Mouse (Mus musculus): ENCODE data around the gene Batf2. TPM values are rescaled to one million over a fixed set of nuclear protein-coding genes. Genes with fewer than 3 reads are reported as not detected.

The Batf2 gene
- 0.14 TPM in 1 of 2 replicates, not detected in the other for polyA plus RNA-seq (2016; fragmentation: Nextera tagmentation; extraction: Ambion mirVana)

- Histone ChIP-seq H3K36me3 (peaks cover 16% of the 10 kb centered on the region), H3K27me3 (replicated peaks) (no peaks in the 10 kb centered on the region), H3K4me1 (replicated peaks) (peaks cover 12% of the 10 kb centered on the region; the same call in 1 of the 2 replicates), H3K27ac (ENCODE audit: poor library complexity, severe bottlenecking) (peak within 1 kb of the TSS; percentile 91), H3K9ac (peak within 1 kb of the TSS; percentile 80), H3K4me2 (peak within 1 kb of the TSS; percentile 80), H3K4me3 (peak within 1 kb of the TSS; percentile 74), H3K9me3 (replicated peaks) (peaks cover 5% of the 10 kb centered on the region; the same call in 1 of the 2 replicates)
- ATAC-seq (ENCODE audit: insufficient number of reproducible peaks, low FRiP score) = peak; percentile 95
- under 1% methylated on average over 68 of the region's 68 CpGs for WGBS
These were observed at the start of gene Batf2 for GRCm38 (mm10) chr19:6140678-6141393. TSS of gene Batf2 (plus strand) at chr19:6140983.

- Histone ChIP-seq H3K4me1 (replicated peaks) (no peaks in the 10 kb centered on the region), H3K36me3 (peaks cover 66% of the 10 kb centered on the region), H3K27ac (ENCODE audit: poor library complexity, severe bottlenecking) (no peak within 1 kb of the TSS), H3K4me2 (no peak within 1 kb of the TSS), H3K4me3 (no peak within 1 kb of the TSS), H3K27me3 (replicated peaks) (no peaks in the 10 kb centered on the region), H3K9me3 (replicated peaks) (no peaks in the 10 kb centered on the region), H3K9ac (no peak within 1 kb of the TSS; the same call in 1 of the 2 replicates)
- WGBS = 90% methylated on average over 7 of the region's 7 CpGs
- no peak for ATAC-seq (ENCODE audit: insufficient number of reproducible peaks, low FRiP score)
These were observed 46.7 kb upstream of the Batf2 start, which contains the start of gene AC131692.1 for GRCm38 (mm10) chr19:6094119-6094518. TSS of gene AC131692.1 (plus strand) at chr19:6094419.

- no peak overlapping the region for H3K27ac ChIP-seq (ENCODE audit: poor library complexity, severe bottlenecking)
- H3K4me1 ChIP-seq (replicated peaks) = no peaks in the 10 kb centered on the region
- H3K36me3 ChIP-seq = peaks cover 34% of the 10 kb centered on the region
- 81% methylated on average over 3 of the region's 3 CpGs for WGBS
- no peak for ATAC-seq (ENCODE audit: insufficient number of reproducible peaks, low FRiP score)
- no peaks in the 10 kb centered on the region for H3K27me3 ChIP-seq (replicated peaks)
- no peak overlapping the region for H3K4me3 ChIP-seq
- H3K9ac ChIP-seq = no peak overlapping the region
- no peak overlapping the region for H3K4me2 ChIP-seq
- H3K9me3 ChIP-seq (replicated peaks) = no peaks in the 10 kb centered on the region
These were observed 42.9 kb upstream of the Batf2 start for GRCm38 (mm10) chr19:6097847-6098246.

- Histone ChIP-seq H3K27me3 (replicated peaks) (no peaks in the 10 kb centered on the region), H3K4me2 (no peak overlapping the region), H3K27ac (ENCODE audit: poor library complexity, severe bottlenecking) (no peak overlapping the region), H3K9ac (no peak overlapping the region), H3K4me3 (no peak overlapping the region), H3K4me1 (replicated peaks) (no peaks in the 10 kb centered on the region), H3K9me3 (replicated peaks) (no peaks in the 10 kb centered on the region), H3K36me3 (peaks cover 10% of the 10 kb centered on the region)
- no peak for ATAC-seq (ENCODE audit: insufficient number of reproducible peaks, low FRiP score)
- WGBS = 77% methylated on average over 6 of the region's 6 CpGs
These were observed 39.6 kb upstream of the Batf2 start for GRCm38 (mm10) chr19:6101186-6101585.

GRCm38 (mm10) chr19:6102169-6102853, 38.5 kb upstream of the Batf2 start:
- Histone ChIP-seq H3K4me2 (no peak overlapping the region), H3K4me1 (replicated peaks) (no peaks in the 10 kb centered on the region), H3K9me3 (replicated peaks) (no peaks in the 10 kb centered on the region), H3K9ac (no peak overlapping the region), H3K4me3 (no peak overlapping the region), H3K27me3 (replicated peaks) (no peaks in the 10 kb centered on the region), H3K27ac (ENCODE audit: poor library complexity, severe bottlenecking) (no peak overlapping the region), H3K36me3 (peaks cover 10% of the 10 kb centered on the region)
- WGBS = 78% methylated on average over 6 of the region's 6 CpGs
- ATAC-seq (ENCODE audit: insufficient number of reproducible peaks, low FRiP score) = no peak; the same call in 1 of the 2 replicates

- no peak for ATAC-seq (ENCODE audit: insufficient number of reproducible peaks, low FRiP score)
- H3K4me1 ChIP-seq (replicated peaks) = no peaks in the 10 kb centered on the region
- no peaks in the 10 kb centered on the region for H3K9me3 ChIP-seq (replicated peaks)
- H3K4me3 ChIP-seq = no peak overlapping the region
- H3K4me2 ChIP-seq = no peak overlapping the region
- peaks cover 4% of the 10 kb centered on the region; the same call in 1 of the 2 replicates for H3K36me3 ChIP-seq
- no peak overlapping the region for H3K27ac ChIP-seq (ENCODE audit: poor library complexity, severe bottlenecking)
- no peaks in the 10 kb centered on the region for H3K27me3 ChIP-seq (replicated peaks)
- 50% methylated on average over 4 of the region's 4 CpGs for WGBS
- no peak overlapping the region for H3K9ac ChIP-seq
These were observed 36.3 kb upstream of the Batf2 start for GRCm38 (mm10) chr19:6104476-6104875.

- no peaks in the 10 kb centered on the region for H3K9me3 ChIP-seq (replicated peaks)
- H3K27ac ChIP-seq (ENCODE audit: poor library complexity, severe bottlenecking) = no peak within 1 kb of the TSS
- H3K9ac ChIP-seq = no peak within 1 kb of the TSS; the same call in 1 of the 2 replicates
- H3K36me3 ChIP-seq = no peaks in the 10 kb centered on the region
- no peak within 1 kb of the TSS for H3K4me2 ChIP-seq
- no peaks in the 10 kb centered on the region for H3K27me3 ChIP-seq (replicated peaks)
- no peaks in the 10 kb centered on the region for H3K4me1 ChIP-seq (replicated peaks)
- no peak within 1 kb of the TSS for H3K4me3 ChIP-seq
- WGBS = 82% methylated on average over 7 of the region's 7 CpGs
- no peak for ATAC-seq (ENCODE audit: insufficient number of reproducible peaks, low FRiP score)
These were observed 35.2 kb upstream of the Batf2 start, which contains the start of gene Naaladl1 for GRCm38 (mm10) chr19:6105586-6105985. TSS of gene Naaladl1 (plus strand) at chr19:6105782.

- Histone ChIP-seq H3K27ac (ENCODE audit: poor library complexity, severe bottlenecking) (no peak overlapping the region), H3K9ac (no peak overlapping the region), H3K4me2 (no peak overlapping the region), H3K4me1 (replicated peaks) (peaks cover 15% of the 10 kb centered on the region), H3K36me3 (peaks cover 32% of the 10 kb centered on the region), H3K9me3 (replicated peaks) (no peaks in the 10 kb centered on the region), H3K27me3 (replicated peaks) (no peaks in the 10 kb centered on the region), H3K4me3 (no peak overlapping the region)
- WGBS = 70% methylated on average over 6 of the region's 6 CpGs
- ATAC-seq (ENCODE audit: insufficient number of reproducible peaks, low FRiP score) = no peak
These were observed 27.7 kb upstream of the Batf2 start for GRCm38 (mm10) chr19:6113116-6113515.

- 86% methylated on average over 15 of the region's 15 CpGs for WGBS
- H3K9ac ChIP-seq = 0 out of 2 replicates have a peak overlapping the region, but pooled peaks have one; percentile 49
- peaks cover 20% of the 10 kb centered on the region for H3K4me1 ChIP-seq (replicated peaks)
- ATAC-seq (ENCODE audit: insufficient number of reproducible peaks, low FRiP score) = no peak
- H3K4me3 ChIP-seq = 0 out of 2 replicates have a peak overlapping the region, but pooled peaks have one; percentile 70
- peaks cover 41% of the 10 kb centered on the region for H3K36me3 ChIP-seq
- peak overlapping the region; percentile 77 for H3K4me2 ChIP-seq
- H3K27me3 ChIP-seq (replicated peaks) = no peaks in the 10 kb centered on the region
- H3K9me3 ChIP-seq (replicated peaks) = no peaks in the 10 kb centered on the region
- no peak overlapping the region for H3K27ac ChIP-seq (ENCODE audit: poor library complexity, severe bottlenecking)
These were observed 24.5 kb upstream of the Batf2 start for GRCm38 (mm10) chr19:6116113-6116850.

GRCm38 (mm10) chr19:6117346-6117985, 23.3 kb upstream of the Batf2 start:
- ATAC-seq (ENCODE audit: insufficient number of reproducible peaks, low FRiP score) = no peak
- Histone ChIP-seq H3K36me3 (peaks cover 42% of the 10 kb centered on the region), H3K27me3 (replicated peaks) (no peaks in the 10 kb centered on the region), H3K27ac (ENCODE audit: poor library complexity, severe bottlenecking) (peak overlapping the region; percentile 92), H3K4me2 (peak overlapping the region; percentile 77), H3K4me3 (peak overlapping the region; percentile 70), H3K9ac (peak overlapping the region; percentile 86), H3K9me3 (replicated peaks) (no peaks in the 10 kb centered on the region), H3K4me1 (replicated peaks) (peaks cover 25% of the 10 kb centered on the region)
- WGBS = 5% methylated on average over 32 of the region's 32 CpGs
